Mouse (Mus musculus) adrenal gland, postnatal 14 days (tissue): ENCODE data around the gene Olfr9. TPM values are rescaled to one million over a fixed set of nuclear protein-coding genes. Genes with fewer than 3 reads are reported as not detected.
"Not testable (repeated sequence)": the region's sequence is repeated elsewhere in the genome, so short reads cannot be mapped to it uniquely, and the experiment has no call there.

Experiments
- DNase-seq: peaks from one replicate; pipeline ENCODE4 v3.0.0; 2021; ENCODE audit warnings: mixed read lengths
- long read RNA-seq, 2 experiments: library from polyadenylated mRNA; stranded (forward); transcript quantifications; one replicate each; pipeline ENCODE4 v2.0.0; 2021
- total RNA-seq: library from RNA; stranded (reverse); gene quantifications from 2 replicates; pipeline ENCODE4 v1.2.3, GENCODE M21; 2021

Olfr9 gene
- total RNA-seq, result not detected in 2 replicates
- long read RNA-seq, experiment 1, result 0 reads
- long read RNA-seq, experiment 2, result 0 reads

- not testable (repeated sequence) for DNase-seq
Observed at GRCm38 (mm10) chr10:128989131-128989530, at the start of gene Olfr9. Olfr9 (plus strand) TSS chr10:128989431.

DNA sequence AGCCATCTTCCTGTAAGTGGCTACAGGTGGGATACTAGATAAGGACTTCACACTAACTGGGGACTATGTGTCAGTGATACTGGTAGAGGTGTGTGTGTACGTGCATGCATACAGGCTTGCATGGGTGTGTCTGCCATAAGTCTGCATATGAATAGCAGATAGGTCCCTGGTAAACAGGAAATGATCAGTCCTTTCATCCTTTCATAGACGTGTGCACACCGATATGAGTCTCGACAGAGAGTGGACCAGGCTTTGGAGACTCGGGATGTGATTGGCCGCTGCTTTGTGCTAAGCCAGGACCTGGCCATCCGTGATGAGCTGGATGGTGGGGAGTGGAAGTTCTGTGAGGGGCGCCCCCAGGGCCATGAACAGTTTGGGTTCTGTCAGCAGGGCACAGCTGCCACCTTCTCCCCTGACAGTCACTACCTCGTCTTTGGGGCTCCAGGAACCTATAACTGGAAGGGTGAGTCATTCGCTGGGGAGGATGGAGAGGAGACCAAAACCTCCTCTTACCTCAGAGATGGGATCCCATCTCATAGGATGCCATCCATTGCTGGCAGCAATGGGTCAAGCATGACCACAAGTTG lies 48.7 kb upstream of the Olfr9 start:
- no peak for DNase-seq

- peak; percentile 81 for DNase-seq
Observed at GRCm38 (mm10) chr10:128945675-128946074, 43.6 kb upstream of the Olfr9 start.

DNA sequence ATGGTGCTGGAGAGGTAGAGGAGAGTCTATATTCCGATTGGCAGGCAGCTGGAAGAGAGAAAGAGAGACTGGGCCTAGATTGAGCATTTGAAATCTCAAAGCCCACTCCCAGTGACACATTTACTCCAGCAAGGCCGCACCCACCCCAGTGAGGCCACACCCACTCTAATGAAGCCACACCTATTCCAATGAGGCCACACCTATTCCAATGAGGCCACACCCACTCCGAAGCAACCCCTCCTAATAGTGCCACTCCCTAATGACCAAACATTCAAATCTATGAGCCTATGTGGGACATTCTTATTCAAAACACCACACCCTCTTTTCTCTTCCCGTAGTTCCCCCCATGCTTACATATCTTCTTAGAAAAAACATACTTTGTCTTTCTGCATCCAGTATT lies 41.7 kb upstream of the Olfr9 start:
- no peak for DNase-seq

DNA sequence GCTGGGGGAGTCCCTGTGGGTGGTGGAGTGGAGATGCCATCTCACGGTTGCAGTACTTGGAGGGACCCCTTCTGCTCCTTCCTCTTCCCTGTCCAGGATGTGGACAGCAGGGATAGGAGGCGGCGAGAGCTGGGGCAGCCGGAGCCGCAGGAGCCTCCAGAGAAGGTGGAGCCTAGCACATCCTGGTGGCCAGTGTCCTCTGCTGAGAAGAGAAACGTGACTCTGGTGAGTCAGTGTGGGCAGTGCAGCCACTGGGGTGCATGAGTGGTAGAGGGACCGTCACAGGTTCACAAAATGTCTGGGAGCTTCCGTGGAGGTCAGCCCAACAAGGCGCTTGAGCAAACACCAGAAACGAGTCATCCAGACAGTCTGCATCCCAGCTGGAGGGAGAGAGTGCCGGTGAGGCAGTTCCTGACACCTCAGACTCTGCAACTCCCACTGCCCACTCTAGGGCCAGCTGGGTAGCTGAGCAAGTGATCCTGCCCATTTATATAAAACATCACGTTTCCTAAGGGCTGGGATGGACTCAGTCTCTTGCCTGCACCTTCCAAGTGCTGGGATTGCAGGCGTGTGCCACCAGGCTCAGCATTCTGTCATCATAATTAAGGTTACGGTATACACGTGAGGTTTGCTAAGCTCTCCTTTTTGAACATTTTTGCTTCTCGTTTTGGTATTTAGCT lies 38.9 kb upstream of the Olfr9 start:
- DNase-seq, result no peak

DNA sequence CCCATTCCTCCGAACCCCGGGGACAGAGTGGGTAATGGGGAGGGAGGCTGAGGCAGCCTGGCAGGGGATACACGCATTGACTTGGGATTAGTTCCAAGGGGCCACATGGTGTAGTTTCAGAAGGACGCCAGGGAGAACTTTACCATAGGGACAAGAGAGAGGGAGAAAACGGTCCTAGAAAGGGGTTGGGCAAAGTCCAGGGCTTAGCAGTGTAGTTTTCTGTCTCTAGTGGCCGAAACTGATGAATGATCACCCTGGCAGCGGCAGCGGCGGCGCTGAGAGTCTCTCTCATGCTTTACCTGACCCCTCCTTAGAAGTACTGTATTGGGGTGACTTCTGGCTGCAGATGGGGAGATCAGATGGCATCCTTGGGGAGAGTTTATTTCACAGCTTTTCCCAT lies 30.9 kb upstream of the Olfr9 start:
- DNase-seq, result no peak

GRCm38 (mm10) chr10:128960142-128960541 lies 29.1 kb upstream of the Olfr9 start:
- no peak for DNase-seq

DNA sequence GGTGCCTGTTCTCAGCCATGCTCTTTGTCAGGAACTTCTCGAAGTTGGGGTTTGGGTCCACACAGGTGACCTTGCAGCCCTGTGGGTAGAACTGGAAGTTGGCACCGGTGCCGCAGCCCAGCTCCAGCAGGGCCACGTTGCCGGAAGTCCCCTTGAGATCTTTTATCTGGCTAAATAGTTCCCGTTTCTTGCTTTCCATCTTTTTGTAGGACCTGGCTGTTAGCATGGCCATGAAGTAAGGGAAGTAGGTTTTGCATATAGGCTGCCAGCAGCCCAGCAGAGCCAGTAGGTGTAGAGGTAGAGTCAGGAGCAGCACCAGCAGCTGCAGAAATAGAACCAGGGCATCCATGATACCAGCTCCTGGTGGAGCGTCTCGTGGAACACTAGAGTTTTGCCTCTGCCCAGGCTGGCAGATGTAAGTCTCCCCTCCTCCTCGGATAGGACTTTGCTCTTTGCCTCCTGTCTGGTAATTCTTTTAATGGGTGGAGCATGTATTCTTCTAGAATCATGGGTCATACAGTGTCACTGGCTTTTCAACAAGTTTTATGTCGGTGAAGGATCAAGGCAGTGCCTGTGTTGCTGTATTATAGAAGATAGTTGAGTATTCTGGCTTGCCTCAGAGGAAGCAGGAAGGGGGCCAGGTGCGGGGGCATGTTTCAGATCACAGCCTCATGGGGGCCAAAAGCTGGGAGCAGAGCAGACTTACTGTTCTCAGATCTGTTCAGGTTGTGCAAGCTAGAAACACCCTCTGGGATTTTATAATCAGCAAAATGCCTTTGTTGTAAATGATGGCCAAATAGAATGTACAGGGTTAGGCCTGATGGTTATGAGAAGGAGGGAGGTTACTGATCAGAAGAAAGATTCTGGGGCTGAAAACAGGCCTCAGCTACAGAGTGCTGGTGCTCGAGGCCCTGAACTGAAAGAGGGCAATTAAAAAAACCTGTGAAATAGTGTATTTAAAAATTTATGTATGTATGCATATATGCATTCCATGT lies 28.3 kb upstream of the Olfr9 start, which contains the start of gene Mettl7b:
TSS of gene Mettl7b (minus strand) at position 399 of the 995 bp plus-strand sequence.
- DNase-seq, result no peak

- DNase-seq, result no peak
Observed at GRCm38 (mm10) chr10:128964961-128965360, 24.3 kb upstream of the Olfr9 start.

- no peak for DNase-seq
Observed at GRCm38 (mm10) chr10:128965871-128966270, 23.4 kb upstream of the Olfr9 start.

GRCm38 (mm10) chr10:128968341-128968749 lies 20.9 kb upstream of the Olfr9 start:
- no peak for DNase-seq

GRCm38 (mm10) chr10:128970740-128971250 lies 18.4 kb upstream of the Olfr9 start:
- DNase-seq, result no peak

GRCm38 (mm10) chr10:128972841-128973240 lies 16.4 kb upstream of the Olfr9 start:
- no peak for DNase-seq

- DNase-seq, result no peak
Observed at GRCm38 (mm10) chr10:128976395-128976794, 12.8 kb upstream of the Olfr9 start.

GRCm38 (mm10) chr10:128977522-128978114 lies 11.6 kb upstream of the Olfr9 start:
- peak; percentile 62 for DNase-seq

GRCm38 (mm10) chr10:128980644-128981365 lies 8.4 kb upstream of the Olfr9 start:
- no peak for DNase-seq

GRCm38 (mm10) chr10:128990129-128990850 lies 1.1 kb downstream of the Olfr9 start:
- DNase-seq, result not testable (repeated sequence)

DNA sequence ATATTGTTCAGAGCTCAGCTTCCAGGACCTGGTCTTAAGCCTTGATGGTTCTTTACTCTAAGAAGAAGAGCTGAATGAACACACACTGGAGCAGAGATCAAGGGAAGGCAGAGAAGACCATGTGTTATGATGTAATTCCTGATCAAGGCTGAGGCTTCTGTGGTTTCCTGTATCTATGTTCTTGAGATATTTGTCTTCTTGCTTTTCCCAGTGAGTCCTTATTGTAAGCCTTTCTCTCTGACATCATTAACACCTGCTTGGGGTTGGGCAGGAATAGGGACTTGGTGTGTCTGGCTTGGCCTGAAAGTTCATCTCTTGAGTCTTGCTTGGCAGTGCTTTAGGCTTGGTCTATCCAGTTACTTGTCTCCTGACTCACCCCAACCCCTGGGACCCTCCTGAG lies 1.8 kb downstream of the Olfr9 start:
- no peak for DNase-seq

DNA sequence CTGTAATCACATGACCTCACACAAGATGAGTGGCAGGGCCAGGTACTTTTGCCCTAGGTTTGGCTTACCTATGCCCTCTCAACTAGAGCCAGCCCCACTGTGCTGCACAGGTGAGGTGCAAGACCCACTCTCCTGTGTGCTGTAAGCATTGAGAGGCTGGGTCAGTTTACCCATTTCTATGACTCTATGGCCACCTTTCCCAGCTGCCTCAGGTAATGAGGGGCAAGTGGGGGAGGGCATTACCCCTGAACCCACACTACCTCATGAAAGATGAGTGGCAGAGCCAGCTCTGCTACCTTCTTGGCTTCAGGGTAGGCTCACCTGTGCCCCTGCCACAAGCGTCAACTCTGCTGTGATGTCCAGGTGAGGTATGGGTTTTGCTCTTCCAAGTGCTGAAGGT lies 6.6 kb downstream of the Olfr9 start:
- DNase-seq, result no peak

DNA sequence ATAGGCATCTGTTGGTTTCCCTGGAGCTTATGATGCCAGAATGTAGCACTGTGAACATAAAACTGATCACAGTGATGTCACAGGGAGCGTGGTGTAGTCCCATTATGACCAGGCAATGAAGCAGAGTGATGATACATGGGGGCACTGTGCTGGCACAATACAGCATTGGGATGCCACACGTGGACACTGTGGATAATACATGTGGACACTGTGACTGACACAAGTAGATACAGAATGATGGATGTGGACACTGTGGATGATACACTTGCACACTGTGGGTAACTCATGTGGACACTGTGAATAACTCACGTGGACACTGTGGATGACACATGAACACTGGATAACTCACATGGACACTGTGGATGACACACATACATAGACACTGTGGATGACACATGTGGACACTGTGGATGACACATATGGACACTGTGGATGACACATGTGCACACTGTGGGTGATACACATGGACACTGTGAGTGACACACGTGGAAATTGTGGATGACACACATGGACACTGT lies 7.4 kb downstream of the Olfr9 start:
- no peak for DNase-seq
